Mouse (Mus musculus): Measurements from ENCODE around the gene Gm36864. TPM values are rescaled to one million over a fixed set of nuclear protein-coding genes. Genes with fewer than 3 reads are reported as not detected.
A peak's percentile ranks its signal among the peaks of the same experiment; 100 is the strongest.
"Not testable (repeated sequence)": the region's sequence is repeated elsewhere in the genome, so short reads cannot be mapped to it uniquely, and the experiment has no call there.

The Gm36864 gene
- polyA plus RNA-seq, 1 experiment from 2014 or later, result 0.17 TPM

DNA sequence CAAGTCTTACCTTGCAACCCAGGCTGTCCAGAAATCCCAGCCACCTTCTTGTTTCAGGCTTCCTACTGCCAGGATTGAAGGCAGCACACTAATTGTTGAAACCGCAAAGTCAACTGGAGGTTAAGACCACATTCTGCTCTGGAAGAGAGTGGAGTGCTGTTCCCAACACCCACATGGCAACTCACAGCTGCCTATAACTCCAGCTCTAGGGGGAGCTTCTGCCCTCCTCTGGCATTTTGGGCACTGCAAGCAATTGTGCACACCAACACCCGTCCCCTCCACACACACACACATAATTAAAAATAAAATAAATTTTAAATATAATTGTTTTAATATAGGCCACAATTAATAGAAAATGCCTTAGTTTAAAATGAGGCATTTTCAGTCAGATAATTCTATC, 5.2 kb downstream of the Gm36864 start:
- Histone ChIP-seq H3K9ac (no peak overlapping the region), H3K9me3 (no peaks in the 10 kb centered on the region), H3K27me3 (no peaks in the 10 kb centered on the region), H3K4me1 (peaks cover 7% of the 10 kb centered on the region), H3K4me3 (no peak overlapping the region), H3K4me2 (replicated peaks) (no peak overlapping the region), H3K36me3 (no peaks in the 10 kb centered on the region), H3K27ac (no peak overlapping the region)
- WGBS, result 66% methylated on average over 2 of the region's 2 CpGs
- no peak for ATAC-seq (ENCODE audit: low FRiP score, low read depth)

DNA sequence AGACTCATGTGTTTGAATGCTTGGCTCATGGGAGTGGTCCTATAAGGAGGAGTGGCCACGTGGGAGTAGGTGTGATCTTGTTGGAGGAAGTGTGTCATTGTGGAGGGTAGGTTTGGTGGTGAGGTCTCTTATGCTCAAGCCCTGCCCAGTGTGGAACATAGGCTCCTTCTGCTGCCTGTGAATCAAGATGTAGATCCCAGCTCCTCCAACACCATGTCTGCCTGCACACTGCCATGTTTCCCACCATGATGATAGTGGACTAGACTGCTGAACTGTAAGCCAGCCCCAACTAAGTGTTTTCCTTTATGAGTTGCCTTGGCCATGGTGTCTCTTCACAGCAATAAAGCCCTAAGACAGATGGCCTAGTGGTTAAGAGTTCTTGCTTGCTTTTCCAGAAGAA, 8.1 kb downstream of the Gm36864 start:
- Histone ChIP-seq H3K9ac (no peak overlapping the region), H3K4me2 (replicated peaks) (no peak overlapping the region), H3K4me1 (peaks cover 24% of the 10 kb centered on the region), H3K27me3 (no peaks in the 10 kb centered on the region), H3K4me3 (no peak overlapping the region), H3K36me3 (peaks cover 12% of the 10 kb centered on the region), H3K27ac (no peak overlapping the region), H3K9me3 (no peaks in the 10 kb centered on the region)
- no peak for ATAC-seq (ENCODE audit: low FRiP score, low read depth)
- WGBS, result 37% methylated on average over 1 of the region's 1 CpGs

DNA sequence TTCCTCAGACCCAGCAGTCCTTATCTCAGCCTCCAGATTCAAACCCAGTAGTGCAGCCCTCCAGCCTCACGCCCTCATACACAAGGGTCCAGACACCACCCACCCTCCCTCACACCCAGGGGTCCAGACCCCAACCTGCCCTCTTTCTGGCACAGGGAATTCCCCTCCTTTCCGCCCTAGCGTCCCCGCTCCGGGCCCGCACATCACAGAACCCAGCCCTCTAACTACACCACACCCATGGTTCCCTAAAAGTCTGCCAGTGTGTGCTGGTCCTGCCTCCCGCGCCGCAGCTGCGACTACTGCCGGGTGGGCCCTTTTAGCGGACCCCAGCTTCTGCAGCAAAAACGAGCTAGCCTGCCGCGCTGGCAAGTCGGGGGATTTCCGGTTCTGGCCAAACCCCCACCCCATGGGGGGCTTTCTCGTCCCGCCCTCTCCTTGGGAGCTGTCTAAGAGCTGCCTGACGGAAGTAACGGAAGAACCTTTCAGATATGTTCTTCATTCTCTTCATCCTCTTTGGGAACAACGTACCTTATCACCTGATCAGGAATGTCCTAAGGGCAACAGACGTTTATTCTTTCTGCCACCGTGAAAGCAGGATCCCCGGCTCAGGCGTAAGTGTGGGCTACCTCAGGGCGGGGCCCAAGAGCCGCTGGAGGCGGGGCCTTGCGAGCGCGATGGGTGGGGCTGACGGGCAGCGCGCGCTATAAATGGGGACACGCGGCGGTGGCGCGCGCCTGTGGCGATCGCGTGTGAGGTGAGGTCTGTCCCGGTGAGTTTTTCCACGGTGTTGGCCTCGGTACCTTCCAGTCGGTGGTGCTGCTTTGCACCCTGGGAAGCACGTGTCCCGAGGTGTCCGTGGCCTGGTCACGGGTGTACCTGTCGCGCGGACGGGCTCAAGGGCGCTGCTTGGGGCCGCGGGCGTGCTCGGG, 10.3 kb downstream of the Gm36864 start, which contains the start of the genes 1700028J19Rik and 2410002F23Rik:
Gene 1700028J19Rik, minus strand, starts transcription at position 641 of the 929 bp plus-strand sequence.
Gene 2410002F23Rik, plus strand, starts transcription at position 668 of the 929 bp plus-strand sequence.
- H3K27ac ChIP-seq, result peak within 1 kb of the TSS; percentile 96
- H3K9me3 ChIP-seq, result no peaks in the 10 kb centered on the region
- peaks cover 33% of the 10 kb centered on the region for H3K4me1 ChIP-seq
- no peaks in the 10 kb centered on the region for H3K27me3 ChIP-seq
- WGBS, result under 1% methylated on average over 62 of the region's 62 CpGs
- H3K4me3 ChIP-seq, result peak within 1 kb of the TSS; percentile 76
- ATAC-seq (ENCODE audit: low FRiP score, low read depth), result peak; percentile 89
- peaks cover 35% of the 10 kb centered on the region for H3K36me3 ChIP-seq
- H3K4me2 ChIP-seq (replicated peaks), result peak within 1 kb of the TSS; percentile 74
- H3K9ac ChIP-seq, result peak within 1 kb of the TSS; percentile 95

DNA sequence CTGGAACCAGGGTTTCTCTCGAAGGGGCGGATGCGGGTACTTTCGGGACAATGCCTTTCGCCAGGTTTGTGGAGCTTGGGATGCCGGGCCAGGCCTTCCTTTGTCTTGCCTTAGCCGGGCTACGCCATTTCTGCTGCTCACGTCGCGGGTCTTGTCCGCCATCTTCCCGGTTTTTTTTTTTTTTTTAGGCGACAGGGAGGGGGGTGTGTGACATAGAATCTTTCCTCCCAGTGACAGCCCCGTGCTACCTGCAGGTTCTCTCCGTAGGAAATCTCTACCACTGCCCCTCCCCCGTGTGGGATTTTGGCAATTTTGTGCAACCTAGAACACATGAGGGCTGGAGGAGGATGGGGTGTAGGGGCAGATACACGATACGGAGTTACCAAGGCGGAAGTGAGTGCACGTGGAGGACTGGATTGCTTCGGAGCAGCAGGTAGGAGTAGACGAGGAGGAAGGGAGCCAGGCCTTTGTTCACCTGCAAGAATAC, 11.1 kb downstream of the Gm36864 start:
- Histone ChIP-seq H3K4me1 (peaks cover 33% of the 10 kb centered on the region), H3K9ac (peak overlapping the region; percentile 95), H3K36me3 (peaks cover 40% of the 10 kb centered on the region), H3K27ac (peak overlapping the region; percentile 96), H3K4me2 (replicated peaks) (peak overlapping the region; percentile 74), H3K4me3 (peak overlapping the region; percentile 76), H3K9me3 (no peaks in the 10 kb centered on the region), H3K27me3 (no peaks in the 10 kb centered on the region)
- WGBS, result 0% methylated on average over 23 of the region's 23 CpGs
- peak; percentile 5; the same call in 1 of the 2 replicates for ATAC-seq (ENCODE audit: low FRiP score, low read depth)

DNA sequence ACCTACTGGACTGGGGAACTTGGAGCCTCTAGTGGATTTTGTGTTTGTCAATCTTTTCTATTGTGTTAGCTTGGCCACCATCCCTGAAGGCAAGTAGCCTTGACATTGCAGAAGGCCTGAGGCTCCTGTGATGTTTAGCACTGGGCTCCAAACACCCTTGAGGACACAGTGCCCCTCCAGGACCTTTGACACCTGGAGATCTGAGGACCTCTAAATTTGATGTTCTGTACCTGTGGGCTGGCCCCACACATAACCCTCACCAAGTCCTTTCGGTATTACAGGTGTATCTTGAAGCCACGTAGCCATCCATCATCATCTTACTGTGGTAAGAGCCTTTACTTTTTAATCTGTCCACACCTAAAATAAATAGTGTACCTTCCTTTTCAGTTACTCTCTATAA, 12.0 kb downstream of the Gm36864 start:
- Histone ChIP-seq H3K4me1 (peaks cover 33% of the 10 kb centered on the region), H3K9me3 (no peaks in the 10 kb centered on the region), H3K27me3 (no peaks in the 10 kb centered on the region), H3K4me3 (peak overlapping the region; percentile 76), H3K36me3 (peaks cover 49% of the 10 kb centered on the region), H3K27ac (no peak overlapping the region), H3K4me2 (replicated peaks) (peak overlapping the region; percentile 74), H3K9ac (peak overlapping the region; percentile 95; the same call in 1 of the 2 replicates)
- ATAC-seq (ENCODE audit: low FRiP score, low read depth), result no peak
- WGBS, result 91% methylated on average over 2 of the region's 2 CpGs

DNA sequence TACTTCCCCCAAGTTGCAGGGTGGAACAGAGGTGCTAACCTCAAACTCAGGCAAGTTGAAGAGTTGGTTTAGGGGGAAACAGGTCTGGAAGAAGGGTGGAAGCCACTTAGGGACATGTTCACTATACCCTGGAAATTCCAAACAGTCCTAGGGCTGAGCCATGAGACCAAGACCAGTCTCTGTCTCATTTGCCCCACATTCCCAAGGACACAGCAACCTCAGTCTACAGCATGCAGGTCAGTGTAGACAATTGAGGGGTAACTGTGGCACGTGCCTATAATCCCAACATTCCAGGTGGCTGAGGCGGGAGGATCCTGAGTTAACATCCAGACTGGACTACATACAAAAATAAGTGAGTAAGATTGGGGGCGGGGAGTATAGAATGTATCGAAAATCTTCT, 13.3 kb downstream of the Gm36864 start:
- WGBS, result 91% methylated on average over 4 of the region's 4 CpGs
- no peaks in the 10 kb centered on the region for H3K27me3 ChIP-seq
- ATAC-seq (ENCODE audit: low FRiP score, low read depth), result no peak

DNA sequence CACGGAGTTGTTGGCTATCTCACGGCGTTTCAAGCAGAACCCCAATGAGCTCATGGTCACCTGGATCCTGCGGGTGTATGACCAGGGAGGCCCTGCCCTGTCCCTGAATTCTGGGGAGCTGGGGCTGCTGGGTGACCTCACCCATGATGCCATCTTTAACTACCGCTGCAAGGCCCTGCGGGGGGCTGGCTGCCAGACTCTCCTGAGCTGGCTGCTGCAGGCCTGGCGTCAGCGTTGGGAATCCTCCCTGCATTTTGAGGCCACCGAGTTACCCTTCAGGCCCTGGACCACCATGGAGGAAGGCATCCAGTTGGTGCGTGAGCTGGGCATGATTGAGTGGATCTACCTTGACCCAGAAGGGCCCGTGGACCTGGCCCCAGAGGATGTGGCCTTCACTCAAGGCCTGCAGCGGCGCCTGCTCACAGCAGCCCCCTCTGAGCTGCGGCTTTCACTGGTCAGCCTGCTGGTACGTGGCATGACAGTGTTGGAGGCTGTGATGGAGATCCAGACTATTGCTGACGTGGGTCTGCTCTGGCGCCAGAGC, 14.8 kb downstream of the Gm36864 start:
- not testable (repeated sequence) for ATAC-seq (ENCODE audit: low FRiP score, low read depth); H3K9me3 ChIP-seq; H3K4me3 ChIP-seq; H3K9ac ChIP-seq; H3K27ac ChIP-seq; H3K27me3 ChIP-seq; H3K4me2 ChIP-seq (replicated peaks)
- Histone ChIP-seq H3K36me3 (peaks cover 69% of the 10 kb centered on the region), H3K4me1 (peaks cover 26% of the 10 kb centered on the region)
- 87% methylated on average over 17 of the region's 17 CpGs for WGBS

More for the DNA sequence above, 13.3 kb downstream of the Gm36864 start:
- no peak overlapping the region for H3K4me2 ChIP-seq (replicated peaks)
- H3K27ac ChIP-seq, result no peak overlapping the region
- H3K4me1 ChIP-seq, result peaks cover 33% of the 10 kb centered on the region
- H3K9me3 ChIP-seq, result no peaks in the 10 kb centered on the region
- H3K4me3 ChIP-seq, result no peak overlapping the region
- peaks cover 60% of the 10 kb centered on the region for H3K36me3 ChIP-seq
- H3K9ac ChIP-seq, result no peak overlapping the region

DNA sequence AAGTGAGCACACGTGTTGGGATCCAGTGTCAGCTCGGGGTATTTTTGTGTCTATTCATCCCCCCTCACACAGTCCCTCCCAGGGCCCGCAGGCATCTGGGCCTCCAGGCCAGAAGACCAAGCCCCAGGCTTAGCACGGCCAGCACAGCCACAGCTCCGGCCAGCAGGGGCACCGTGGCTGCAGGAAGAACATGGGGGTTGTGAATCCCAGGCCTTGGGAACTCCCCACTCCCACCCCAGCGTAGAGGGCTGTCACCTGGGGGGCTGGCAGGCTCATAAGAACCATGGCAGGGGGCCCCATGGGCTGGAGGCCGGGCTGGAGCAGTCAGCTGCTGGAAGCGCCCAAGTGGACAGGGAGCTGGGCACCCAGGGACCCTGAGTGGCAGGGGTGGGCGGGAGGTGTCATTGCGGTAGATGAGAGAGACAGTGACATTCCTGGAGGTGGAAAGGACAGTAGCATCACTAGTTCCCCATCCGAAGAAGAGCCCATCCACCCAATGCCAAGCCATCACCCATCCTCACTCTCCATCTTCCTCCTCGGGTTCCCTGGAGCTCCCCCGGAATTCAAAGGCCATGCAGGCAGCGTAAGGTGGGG, 17.1 kb downstream of the Gm36864 start:
- Histone ChIP-seq H3K27ac (peak overlapping the region; percentile 15; the same call in 1 of the 2 replicates), H3K9ac (no peak overlapping the region), H3K27me3 (no peaks in the 10 kb centered on the region), H3K4me3 (no peak overlapping the region), H3K36me3 (peaks cover 66% of the 10 kb centered on the region), H3K4me2 (replicated peaks) (no peak overlapping the region), H3K9me3 (no peaks in the 10 kb centered on the region), H3K4me1 (peaks cover 19% of the 10 kb centered on the region)
- 68% methylated on average over 15 of the region's 15 CpGs for WGBS
- ATAC-seq (ENCODE audit: low FRiP score, low read depth), result no peak

DNA sequence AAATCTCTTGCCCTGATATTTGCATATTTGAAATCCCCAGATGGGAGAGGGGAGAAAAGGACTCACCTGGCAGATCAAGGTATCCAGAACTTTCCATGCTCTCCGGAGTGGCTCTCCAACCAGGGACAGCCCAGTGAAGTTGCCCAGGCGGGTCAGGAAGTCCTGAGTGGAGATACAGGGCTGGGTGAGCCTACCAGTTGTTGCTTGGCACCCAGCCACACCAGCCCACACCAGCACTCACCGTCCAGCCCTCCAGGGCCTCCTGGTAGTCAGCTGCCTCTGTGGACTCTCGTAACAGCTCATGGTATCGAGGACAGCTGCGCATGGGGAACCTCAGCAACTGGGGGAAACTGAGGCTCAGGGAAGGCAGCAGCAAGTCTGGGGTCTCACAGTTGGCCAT, 19.0 kb downstream of the Gm36864 start:
- peaks cover 1% of the 10 kb centered on the region; the same call in 1 of the 2 replicates for H3K4me1 ChIP-seq
- H3K4me2 ChIP-seq (replicated peaks), result no peak overlapping the region
- no peaks in the 10 kb centered on the region for H3K27me3 ChIP-seq
- no peak for ATAC-seq (ENCODE audit: low FRiP score, low read depth)
- no peaks in the 10 kb centered on the region for H3K9me3 ChIP-seq
- peaks cover 48% of the 10 kb centered on the region for H3K36me3 ChIP-seq
- WGBS, result 79% methylated on average over 6 of the region's 6 CpGs
- no peak overlapping the region for H3K4me3 ChIP-seq
- H3K27ac ChIP-seq, result no peak overlapping the region; the same call in 1 of the 2 replicates
- no peak overlapping the region for H3K9ac ChIP-seq

DNA sequence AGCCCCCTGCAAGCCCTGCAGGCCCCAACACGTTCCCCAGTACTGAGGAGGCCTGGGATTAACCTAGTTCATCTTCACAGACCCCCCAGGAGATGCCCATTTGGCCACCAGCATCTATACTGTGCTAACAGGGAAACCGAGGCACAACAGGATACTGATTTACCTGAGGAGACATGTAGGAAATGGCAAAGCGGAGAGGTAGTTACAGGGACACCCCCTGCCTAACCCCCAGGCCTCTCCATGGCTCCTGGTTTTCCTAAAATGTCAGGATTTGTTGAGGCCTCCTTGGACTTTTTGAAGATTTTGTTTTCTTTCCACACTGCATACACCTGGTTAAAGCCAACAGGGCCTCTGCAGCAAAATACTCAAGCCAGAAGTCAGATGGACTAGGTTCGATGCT, 21.3 kb downstream of the Gm36864 start, which contains the start of gene Acp4:
Gene Acp4, minus strand, starts transcription at position 101 of the 400 bp plus-strand sequence.
- Histone ChIP-seq H3K4me3 (no peak within 1 kb of the TSS), H3K36me3 (peaks cover 27% of the 10 kb centered on the region), H3K4me1 (no peaks in the 10 kb centered on the region), H3K4me2 (replicated peaks) (no peak within 1 kb of the TSS), H3K27ac (no peak within 1 kb of the TSS), H3K9ac (no peak within 1 kb of the TSS), H3K9me3 (no peaks in the 10 kb centered on the region), H3K27me3 (peaks cover 14% of the 10 kb centered on the region)
- ATAC-seq (ENCODE audit: low FRiP score, low read depth), result no peak
- 74% methylated on average over 4 of the region's 4 CpGs for WGBS

DNA sequence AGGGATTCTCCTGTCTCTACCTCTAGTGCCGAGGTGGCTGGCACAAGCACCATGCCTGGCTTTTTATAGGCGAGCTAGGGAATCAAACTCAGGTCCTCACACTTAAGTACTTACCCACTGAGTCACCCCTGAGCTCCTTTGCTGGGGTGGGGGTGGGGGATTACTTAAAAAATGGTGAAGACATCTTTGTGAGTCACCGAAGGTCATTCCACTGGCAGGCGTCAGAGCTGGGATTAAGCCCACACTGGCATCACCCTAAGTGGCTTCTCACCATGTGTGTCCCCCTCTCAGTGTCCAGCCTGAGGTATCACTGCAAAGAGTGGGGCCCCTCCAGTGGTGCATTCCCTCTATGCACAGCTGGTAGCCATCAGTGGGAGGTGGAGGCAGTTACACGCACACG, 24.4 kb downstream of the Gm36864 start:
- no peak overlapping the region for H3K9ac ChIP-seq
- no peak for ATAC-seq (ENCODE audit: low FRiP score, low read depth)
- no peaks in the 10 kb centered on the region for H3K9me3 ChIP-seq
- no peak overlapping the region for H3K27ac ChIP-seq
- H3K36me3 ChIP-seq, result no peaks in the 10 kb centered on the region
- no peak overlapping the region for H3K4me2 ChIP-seq (replicated peaks)
- H3K4me3 ChIP-seq, result no peak overlapping the region
- H3K27me3 ChIP-seq, result peaks cover 35% of the 10 kb centered on the region
- peaks cover 7% of the 10 kb centered on the region for H3K4me1 ChIP-seq
- WGBS, result 68% methylated on average over 6 of the region's 6 CpGs

DNA sequence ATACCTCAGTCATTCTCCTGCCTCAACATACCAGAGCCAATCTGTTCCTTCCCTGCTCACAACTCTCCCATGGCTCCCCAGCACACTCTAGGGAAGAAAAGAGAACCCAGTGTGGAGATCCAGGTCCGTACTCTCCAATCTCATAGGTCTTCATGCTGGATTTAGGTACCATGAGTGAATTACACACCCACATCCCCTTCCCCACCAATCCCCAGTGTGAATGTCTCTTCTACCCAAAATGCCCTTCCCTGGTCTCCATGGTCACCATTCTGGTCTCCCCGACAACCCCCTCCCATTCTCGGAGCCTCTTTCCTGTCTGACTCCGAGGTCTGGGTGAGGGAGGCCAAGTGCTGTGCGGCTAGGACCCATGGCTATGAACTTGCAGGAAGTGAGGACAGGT, 25.2 kb downstream of the Gm36864 start, which contains the start of gene Gm15517:
Gene Gm15517, plus strand, starts transcription at position 301 of the 400 bp plus-strand sequence.
- no peak for ATAC-seq (ENCODE audit: low FRiP score, low read depth)
- Histone ChIP-seq H3K4me3 (no peak within 1 kb of the TSS), H3K9me3 (no peaks in the 10 kb centered on the region), H3K4me2 (replicated peaks) (no peak within 1 kb of the TSS), H3K27me3 (peaks cover 41% of the 10 kb centered on the region), H3K9ac (peak within 1 kb of the TSS; percentile 13; the same call in 1 of the 2 replicates), H3K36me3 (no peaks in the 10 kb centered on the region), H3K4me1 (peaks cover 7% of the 10 kb centered on the region), H3K27ac (no peak within 1 kb of the TSS)
- WGBS, result 59% methylated on average over 5 of the region's 5 CpGs

Measured in limb, embryonic 13.5 days (tissue).